Mouse (Mus musculus): ENCODE results near the gene Trip4. TPM values are rescaled to one million over a fixed set of nuclear protein-coding genes. Genes with fewer than 3 reads are reported as not detected.

The Trip4 gene
- polyA plus RNA-seq, 1 experiment from 2014 or later: 35.5 TPM

GRCm38 (mm10) chr9:65903419-65903818, 5.2 kb downstream of the Trip4 start:
- no peak for DNase-seq (ENCODE audit: low spot score)
- peaks cover 6% of the 10 kb centered on the region for H3K4me1 ChIP-seq (replicated peaks; ENCODE audit: control insufficient read depth, insufficient read depth, low read length)
- no peaks in the 10 kb centered on the region for H3K27me3 ChIP-seq (ENCODE audit: control insufficient read depth, insufficient read depth, low read length)
- H3K4me3 ChIP-seq (replicated peaks; ENCODE audit: low read length): no peak overlapping the region
- no peak overlapping the region for H3K9ac ChIP-seq
- H3K4me2 ChIP-seq (replicated peaks): no peak overlapping the region
- H3K27ac ChIP-seq: no peak overlapping the region
- H3K36me3 ChIP-seq (replicated peaks; ENCODE audit: control insufficient read depth, insufficient read depth): 0 out of 2 replicates have a peak, but pooled peaks cover 5% of the 10 kb centered on the region
- ATAC-seq (ENCODE audit: low FRiP score): no peak
- H3K9me3 ChIP-seq (ENCODE audit: control insufficient read depth, low read length): no peaks in the 10 kb centered on the region

- peaks cover 4% of the 10 kb centered on the region for H3K4me1 ChIP-seq (replicated peaks; ENCODE audit: control insufficient read depth, insufficient read depth, low read length)
- no peak overlapping the region for H3K4me2 ChIP-seq (replicated peaks)
- no peak overlapping the region for H3K4me3 ChIP-seq (replicated peaks; ENCODE audit: low read length)
- no peak overlapping the region for H3K9ac ChIP-seq
- 95% methylated on average over 3 of the region's 3 CpGs for WGBS
- H3K36me3 ChIP-seq (replicated peaks; ENCODE audit: control insufficient read depth, insufficient read depth): 0 out of 2 replicates have a peak, but pooled peaks cover 5% of the 10 kb centered on the region
- no peaks in the 10 kb centered on the region for H3K27me3 ChIP-seq (ENCODE audit: control insufficient read depth, insufficient read depth, low read length)
- no peak for DNase-seq (ENCODE audit: low spot score)
- no peak overlapping the region for H3K27ac ChIP-seq
- no peaks in the 10 kb centered on the region for H3K9me3 ChIP-seq (ENCODE audit: control insufficient read depth, low read length)
- no peak for ATAC-seq (ENCODE audit: low FRiP score)
These were observed 5.7 kb downstream of the Trip4 start for GRCm38 (mm10) chr9:65902879-65903278.

GRCm38 (mm10) chr9:65896977-65897376, 11.6 kb downstream of the Trip4 start:
- 87% methylated on average over 2 of the region's 2 CpGs for WGBS
- ATAC-seq (ENCODE audit: low FRiP score) (no peak), DNase-seq (ENCODE audit: low spot score) (no peak)
- Histone ChIP-seq H3K9ac (no peak overlapping the region), H3K4me3 (replicated peaks; ENCODE audit: low read length) (no peak overlapping the region), H3K27ac (no peak overlapping the region), H3K27me3 (ENCODE audit: control insufficient read depth, insufficient read depth, low read length) (no peaks in the 10 kb centered on the region), H3K36me3 (replicated peaks; ENCODE audit: control insufficient read depth, insufficient read depth) (peaks cover 14% of the 10 kb centered on the region; the same call in 1 of the 2 replicates), H3K9me3 (ENCODE audit: control insufficient read depth, low read length) (no peaks in the 10 kb centered on the region), H3K4me1 (replicated peaks; ENCODE audit: control insufficient read depth, insufficient read depth, low read length) (no peaks in the 10 kb centered on the region), H3K4me2 (replicated peaks) (no peak overlapping the region)

GRCm38 (mm10) chr9:65891126-65891525, 17.5 kb downstream of the Trip4 start:
- peaks cover 10% of the 10 kb centered on the region; the same call in 1 of the 2 replicates for H3K36me3 ChIP-seq (replicated peaks; ENCODE audit: control insufficient read depth, insufficient read depth)
- H3K4me1 ChIP-seq (replicated peaks; ENCODE audit: control insufficient read depth, insufficient read depth, low read length): peaks cover 8% of the 10 kb centered on the region; the same call in 1 of the 2 replicates
- peak overlapping the region; percentile 35 for H3K4me3 ChIP-seq (replicated peaks; ENCODE audit: low read length)
- ATAC-seq (ENCODE audit: low FRiP score): no peak
- H3K9me3 ChIP-seq (ENCODE audit: control insufficient read depth, low read length): no peaks in the 10 kb centered on the region
- WGBS: 2% methylated on average over 5 of the region's 5 CpGs
- H3K4me2 ChIP-seq (replicated peaks): peak overlapping the region; percentile 68
- H3K9ac ChIP-seq: no peak overlapping the region; the same call in 1 of the 2 replicates
- H3K27me3 ChIP-seq (ENCODE audit: control insufficient read depth, insufficient read depth, low read length): no peaks in the 10 kb centered on the region
- DNase-seq (ENCODE audit: low spot score): no peak
- no peak overlapping the region for H3K27ac ChIP-seq

GRCm38 (mm10) chr9:65890143-65890628, 18.4 kb downstream of the Trip4 start, which contains the start of gene Pclaf:
Pclaf (plus strand) TSS chr9:65890237.
- peak; percentile 78 for DNase-seq (ENCODE audit: low spot score)
- H3K9ac ChIP-seq: peak within 1 kb of the TSS; percentile 45
- no peak within 1 kb of the TSS for H3K27ac ChIP-seq
- WGBS: under 1% methylated on average over 21 of the region's 21 CpGs
- H3K27me3 ChIP-seq (ENCODE audit: control insufficient read depth, insufficient read depth, low read length): no peaks in the 10 kb centered on the region
- H3K4me2 ChIP-seq (replicated peaks): peak within 1 kb of the TSS; percentile 68
- peak; percentile 79 for ATAC-seq (ENCODE audit: low FRiP score)
- H3K4me3 ChIP-seq (replicated peaks; ENCODE audit: low read length): peak within 1 kb of the TSS; percentile 35
- no peaks in the 10 kb centered on the region for H3K9me3 ChIP-seq (ENCODE audit: control insufficient read depth, low read length)
- H3K36me3 ChIP-seq (replicated peaks; ENCODE audit: control insufficient read depth, insufficient read depth): peaks cover 8% of the 10 kb centered on the region; the same call in 1 of the 2 replicates
- peaks cover 8% of the 10 kb centered on the region; the same call in 1 of the 2 replicates for H3K4me1 ChIP-seq (replicated peaks; ENCODE audit: control insufficient read depth, insufficient read depth, low read length)

GRCm38 (mm10) chr9:65884564-65885315, 23.9 kb downstream of the Trip4 start:
- Histone ChIP-seq H3K27me3 (ENCODE audit: control insufficient read depth, insufficient read depth, low read length) (no peaks in the 10 kb centered on the region), H3K9ac (peak overlapping the region; percentile 57), H3K4me3 (replicated peaks; ENCODE audit: low read length) (peak overlapping the region; percentile 54), H3K36me3 (replicated peaks; ENCODE audit: control insufficient read depth, insufficient read depth) (0 out of 2 replicates have a peak, but pooled peaks cover 3% of the 10 kb centered on the region), H3K27ac (peak overlapping the region; percentile 59), H3K4me2 (replicated peaks) (peak overlapping the region; percentile 68), H3K4me1 (replicated peaks; ENCODE audit: control insufficient read depth, insufficient read depth, low read length) (peaks cover 5% of the 10 kb centered on the region; the same call in 1 of the 2 replicates), H3K9me3 (ENCODE audit: control insufficient read depth, low read length) (no peaks in the 10 kb centered on the region)
- under 1% methylated on average over 37 of the region's 37 CpGs for WGBS
- peak; percentile 88 for ATAC-seq (ENCODE audit: low FRiP score)
- peak; percentile 88 for DNase-seq (ENCODE audit: low spot score)

- H3K9ac ChIP-seq: no peak overlapping the region
- ATAC-seq (ENCODE audit: low FRiP score) (no peak), DNase-seq (ENCODE audit: low spot score) (no peak)
- no peaks in the 10 kb centered on the region for H3K9me3 ChIP-seq (ENCODE audit: control insufficient read depth, low read length)
- H3K27me3 ChIP-seq (ENCODE audit: control insufficient read depth, insufficient read depth, low read length): no peaks in the 10 kb centered on the region
- H3K27ac ChIP-seq: no peak overlapping the region
- no peak overlapping the region for H3K4me3 ChIP-seq (replicated peaks; ENCODE audit: low read length)
- H3K36me3 ChIP-seq (replicated peaks; ENCODE audit: control insufficient read depth, insufficient read depth): peaks cover 57% of the 10 kb centered on the region
- WGBS: 57% methylated on average over 1 of the region's 1 CpGs
- no peaks in the 10 kb centered on the region for H3K4me1 ChIP-seq (replicated peaks; ENCODE audit: control insufficient read depth, insufficient read depth, low read length)
- no peak overlapping the region for H3K4me2 ChIP-seq (replicated peaks)
These were observed 48.9 kb downstream of the Trip4 start for GRCm38 (mm10) chr9:65859656-65860055.

GRCm38 (mm10) chr9:65850203-65850602, 58.4 kb downstream of the Trip4 start:
- no peaks in the 10 kb centered on the region for H3K9me3 ChIP-seq (ENCODE audit: control insufficient read depth, low read length)
- peak; percentile 84 for DNase-seq (ENCODE audit: low spot score)
- no peak overlapping the region for H3K27ac ChIP-seq
- no peak for ATAC-seq (ENCODE audit: low FRiP score)
- H3K4me1 ChIP-seq (replicated peaks; ENCODE audit: control insufficient read depth, insufficient read depth, low read length): peaks cover 7% of the 10 kb centered on the region; the same call in 1 of the 2 replicates
- WGBS: 14% methylated on average over 1 of the region's 1 CpGs
- peaks cover 56% of the 10 kb centered on the region for H3K36me3 ChIP-seq (replicated peaks; ENCODE audit: control insufficient read depth, insufficient read depth)
- no peak overlapping the region for H3K4me3 ChIP-seq (replicated peaks; ENCODE audit: low read length)
- no peak overlapping the region for H3K9ac ChIP-seq
- H3K27me3 ChIP-seq (ENCODE audit: control insufficient read depth, insufficient read depth, low read length): no peaks in the 10 kb centered on the region
- H3K4me2 ChIP-seq (replicated peaks): no peak overlapping the region

- ATAC-seq (ENCODE audit: low FRiP score) (no peak), DNase-seq (ENCODE audit: low spot score) (no peak)
- Histone ChIP-seq H3K36me3 (replicated peaks; ENCODE audit: control insufficient read depth, insufficient read depth) (peaks cover 40% of the 10 kb centered on the region), H3K9ac (no peak overlapping the region), H3K9me3 (ENCODE audit: control insufficient read depth, low read length) (no peaks in the 10 kb centered on the region), H3K4me2 (replicated peaks) (no peak overlapping the region), H3K27me3 (ENCODE audit: control insufficient read depth, insufficient read depth, low read length) (no peaks in the 10 kb centered on the region), H3K4me1 (replicated peaks; ENCODE audit: control insufficient read depth, insufficient read depth, low read length) (peaks cover 7% of the 10 kb centered on the region; the same call in 1 of the 2 replicates), H3K27ac (no peak overlapping the region), H3K4me3 (replicated peaks; ENCODE audit: low read length) (no peak overlapping the region)
These were observed 60.4 kb downstream of the Trip4 start for GRCm38 (mm10) chr9:65848154-65848553.
